Mouse (Mus musculus) left cerebral cortex, postnatal 4 days (tissue): Measurements from ENCODE around the gene Lgals7. TPM values are rescaled to one million over a fixed set of nuclear protein-coding genes. Genes with fewer than 3 reads are reported as not detected.
"Not testable (repeated sequence)": the region's sequence is repeated elsewhere in the genome, so short reads cannot be mapped to it uniquely, and the experiment has no call there.

Experiments used
- DNase-seq: peaks from one replicate; pipeline ENCODE4 v3.0.0-alpha.2; 2022
- intact Hi-C: fragments of 180-260 bp; cut with DNase I; formaldehyde crosslinking; loops from one replicate; pipeline ENCODE4 v1.15.1; 2025
- total RNA-seq, 2 experiments: library from RNA; stranded (reverse); gene quantifications; 2 replicates each; pipeline ENCODE4 v1.2.3; 2021

The Lgals7 gene
- total RNA-seq, 2 experiments from 2014 or later, result 2.3 to 3.7 TPM

GRCm38 (mm10) chr7:28874565-28874964 lies 10.9 kb downstream of the Lgals7 start:
- DNase-seq, result no peak

GRCm38 (mm10) chr7:28876099-28876498 lies 12.4 kb downstream of the Lgals7 start:
- DNase-seq, result no peak
- intact Hi-C loops, result no loop called here

More at GRCm38 (mm10) chr7:28874565-28874964, 10.9 kb downstream of the Lgals7 start:
- intact Hi-C loops, result no loop called here

DNA sequence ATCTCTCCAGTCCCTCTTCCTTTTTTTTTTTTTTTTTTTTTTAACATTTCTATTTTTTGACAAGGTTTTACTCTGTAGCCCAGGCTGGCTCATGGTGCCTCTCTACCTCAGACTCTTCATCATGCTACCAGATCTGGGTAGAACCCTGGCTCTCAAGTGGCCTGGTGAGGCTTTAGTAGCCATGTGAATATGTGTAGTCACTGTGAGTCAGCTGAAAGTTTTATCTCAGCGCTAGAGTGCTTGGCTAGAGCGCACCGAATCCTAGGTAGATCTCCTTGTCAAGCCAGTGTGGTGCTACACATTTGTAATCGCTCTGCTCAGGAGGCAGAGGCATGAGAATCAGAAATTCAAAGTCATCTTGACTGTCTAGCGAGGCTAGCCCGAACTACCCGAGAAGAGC lies 13.5 kb downstream of the Lgals7 start:
- intact Hi-C loops, result no loop called here
- DNase-seq, result no peak

- DNase-seq, result no peak
- intact Hi-C loops, result no loop called here
These were observed 14.2 kb downstream of the Lgals7 start for GRCm38 (mm10) chr7:28877856-28878255.

GRCm38 (mm10) chr7:28879606-28880005 lies 16.0 kb downstream of the Lgals7 start:
- intact Hi-C loops, result loop anchor here (10.0 kb wide), 1 partner anchor 45 kb away; the partner anchor contains the start of gene Lgals4
- no peak for DNase-seq

GRCm38 (mm10) chr7:28880554-28880953 lies 16.9 kb downstream of the Lgals7 start:
- DNase-seq, result peak; percentile 53
- intact Hi-C loops, result loop anchor here (10.0 kb wide), 1 partner anchor 46 kb away; the partner anchor contains the start of gene Lgals4

- intact Hi-C loops, result loop anchor here (10.0 kb wide), 1 partner anchor 46 kb away; the partner anchor contains the start of gene Lgals4
- no peak for DNase-seq
These were observed 17.5 kb downstream of the Lgals7 start, which contains the start of gene Capn12 for GRCm38 (mm10) chr7:28881199-28881598. Capn12 (plus strand) TSS chr7:28881422.

DNA sequence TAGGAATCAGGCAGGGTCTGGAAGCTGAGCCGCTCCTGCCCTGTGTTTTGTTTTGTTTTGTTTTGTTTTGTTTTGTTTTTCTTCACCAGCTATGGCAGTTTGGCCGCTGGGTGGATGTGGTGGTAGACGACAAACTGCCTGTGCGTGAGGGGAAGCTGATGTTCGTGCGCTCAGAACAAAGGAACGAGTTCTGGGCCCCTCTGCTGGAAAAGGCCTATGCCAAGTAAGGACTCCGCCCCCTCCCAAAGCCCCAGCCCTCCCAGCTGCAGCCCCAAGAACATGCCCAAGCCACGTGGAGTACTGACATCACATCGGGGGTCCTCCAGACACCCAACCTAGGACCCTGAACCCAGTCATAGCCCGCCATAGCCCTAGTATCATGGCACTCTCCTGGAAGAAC lies 19.4 kb downstream of the Lgals7 start:
- no peak for DNase-seq
- intact Hi-C loops, result loop anchor here (10.0 kb wide), 1 partner anchor 48 kb away; the partner anchor contains the start of gene Lgals4

DNA sequence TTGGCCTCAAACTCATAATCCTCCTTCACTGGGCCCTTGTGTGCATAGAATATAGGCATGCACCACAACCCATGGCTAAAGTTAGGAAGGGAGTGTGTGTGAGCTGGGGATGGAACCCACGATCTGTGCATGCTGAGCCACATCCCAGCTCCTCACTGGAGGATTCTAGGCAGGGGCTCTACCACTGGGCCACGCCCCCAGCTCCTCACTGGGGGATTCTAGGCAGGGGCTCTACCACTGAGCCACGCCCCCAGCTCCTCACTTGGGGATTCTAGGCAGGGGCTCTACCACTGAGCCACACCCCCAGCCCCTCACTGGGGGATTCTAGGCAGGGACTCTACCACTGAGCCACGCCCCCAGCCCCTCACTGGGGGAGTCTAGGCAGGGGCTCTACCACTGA lies 20.1 kb downstream of the Lgals7 start:
- not testable (repeated sequence) for DNase-seq
- intact Hi-C loops, result loop anchor here (10.0 kb wide), 1 partner anchor 49 kb away; the partner anchor contains the start of gene Lgals4

DNA sequence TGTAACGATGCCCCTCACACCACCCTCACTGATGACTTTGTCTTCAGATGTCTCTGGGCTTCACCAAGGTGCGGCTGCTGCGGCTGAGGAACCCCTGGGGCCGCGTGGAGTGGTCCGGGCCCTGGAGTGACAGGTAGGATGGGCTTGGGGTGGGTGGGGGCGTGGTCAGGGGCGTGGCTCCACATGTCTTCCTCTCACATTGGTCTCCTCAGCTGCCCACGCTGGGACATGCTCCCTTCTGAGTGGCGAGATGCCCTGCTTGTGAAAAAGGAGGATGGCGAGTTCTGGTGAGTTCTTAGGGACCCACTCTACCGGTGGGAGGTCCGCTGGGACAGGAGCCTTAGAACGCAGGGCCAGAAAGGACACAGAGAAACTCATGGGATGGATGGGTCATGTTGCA lies 22.8 kb downstream of the Lgals7 start:
- intact Hi-C loops, result loop anchor here (10.0 kb wide), 1 partner anchor 52 kb away; the partner anchor contains the start of gene Lgals4
- DNase-seq, result no peak

DNA sequence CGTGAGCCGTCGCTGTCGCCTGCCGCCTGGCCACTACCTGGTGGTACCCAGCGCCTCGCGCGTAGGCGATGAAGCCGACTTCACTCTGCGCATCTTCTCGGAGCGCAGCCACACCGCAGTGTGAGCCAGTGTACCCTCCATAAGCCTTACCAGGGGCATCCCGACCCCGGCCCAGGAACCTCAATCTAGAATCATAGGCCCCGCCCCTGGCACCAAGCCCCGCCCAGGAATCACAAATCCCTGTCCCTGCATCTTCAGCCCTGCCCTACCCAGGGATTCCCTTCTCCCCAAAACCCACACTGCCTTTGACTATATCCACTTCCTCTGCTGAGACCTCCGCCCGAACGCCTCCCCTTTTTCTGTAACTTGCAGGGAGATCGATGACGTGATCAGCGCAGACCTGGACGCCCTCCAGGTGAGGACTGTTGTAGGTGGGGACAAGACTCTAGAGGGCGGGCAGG lies 25.1 kb downstream of the Lgals7 start:
- intact Hi-C loops, result loop anchor here (10.0 kb wide), 1 partner anchor 54 kb away; the partner anchor contains the start of gene Lgals4
- no peak for DNase-seq

DNA sequence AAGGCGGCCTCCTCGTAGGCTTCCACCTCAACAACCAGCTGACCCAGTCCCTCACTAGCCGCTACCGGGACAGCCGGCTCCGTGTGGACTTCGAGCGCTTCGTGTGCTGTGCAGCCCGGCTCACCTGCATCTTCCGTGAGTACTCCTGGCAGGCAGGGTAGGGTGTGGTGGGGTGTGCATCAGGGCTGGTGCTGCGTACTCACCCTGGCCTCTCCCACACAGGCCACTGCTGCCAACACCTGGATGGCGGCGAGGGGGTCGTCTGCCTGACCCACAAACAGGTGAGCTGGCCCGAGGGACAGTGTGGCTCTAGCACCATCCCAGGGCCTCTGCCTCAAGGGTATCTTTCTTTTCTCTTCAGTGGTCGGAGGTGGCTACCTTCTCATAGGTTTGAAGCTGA lies 28.9 kb downstream of the Lgals7 start:
- DNase-seq, result no peak
- intact Hi-C loops, result loop anchor here (5.0 kb wide), 1 partner anchor 90 kb away; no protein-coding TSS in a partner anchor

DNA sequence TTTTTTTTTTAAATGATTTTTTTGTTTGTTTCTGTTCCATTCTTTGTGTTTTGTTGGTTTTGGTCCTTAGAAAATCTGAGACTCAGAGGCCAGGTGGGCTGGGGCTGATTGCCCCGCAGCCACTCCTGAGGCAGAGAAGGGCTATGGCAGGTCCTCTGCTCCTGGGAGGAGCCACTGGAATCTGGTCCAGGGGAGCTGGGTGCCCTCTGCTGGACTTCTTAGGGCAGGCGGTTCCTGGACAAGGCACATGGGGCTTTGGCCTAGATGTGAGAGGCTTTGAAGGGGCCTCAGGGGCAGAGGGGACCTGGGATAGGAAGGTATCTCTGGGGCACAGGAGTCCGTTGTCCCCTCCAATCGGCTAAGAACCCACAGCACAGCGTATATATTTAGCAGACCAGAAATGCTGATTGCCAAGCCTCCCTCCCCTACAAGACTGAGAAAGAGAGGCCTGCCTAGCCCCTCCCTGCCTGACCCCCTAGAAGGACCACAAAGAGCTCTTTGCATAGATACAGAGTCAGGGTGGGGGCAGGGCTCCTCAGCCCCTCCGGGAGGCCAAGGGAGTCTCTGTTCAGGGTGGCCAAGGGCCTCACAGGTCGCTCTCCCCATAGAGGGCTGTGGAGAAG lies 30.1 kb downstream of the Lgals7 start:
- peak; percentile 50 for DNase-seq
- intact Hi-C loops, result loop anchor here (5.0 kb wide), 1 partner anchor 91 kb away; no protein-coding TSS in a partner anchor

DNA sequence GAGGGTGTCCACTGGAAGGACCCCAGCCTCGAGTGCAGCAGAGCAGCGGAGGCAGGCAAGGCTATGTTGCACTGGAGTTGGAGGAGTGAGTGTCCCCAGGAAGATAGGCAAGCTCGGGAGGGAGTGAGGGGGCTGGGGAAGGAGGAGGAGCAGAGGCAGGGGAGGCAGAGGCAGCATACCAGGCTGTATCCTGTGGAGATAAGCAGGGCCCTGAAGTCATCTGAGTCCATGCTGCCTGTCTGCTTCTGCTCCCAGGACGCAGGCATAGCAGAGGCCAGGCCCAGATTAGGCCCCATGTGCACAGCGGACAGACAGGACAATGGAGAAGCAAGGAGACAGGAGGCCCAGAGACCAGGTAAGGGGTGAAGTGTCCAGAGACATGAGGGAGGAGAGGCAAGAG lies 31.3 kb downstream of the Lgals7 start:
- no peak for DNase-seq
- intact Hi-C loops, result loop anchor here (5.0 kb wide), 1 partner anchor 93 kb away; no protein-coding TSS in a partner anchor

GRCm38 (mm10) chr7:28897661-28898060 lies 34.0 kb downstream of the Lgals7 start:
- intact Hi-C loops, result no loop called here
- no peak for DNase-seq

DNA sequence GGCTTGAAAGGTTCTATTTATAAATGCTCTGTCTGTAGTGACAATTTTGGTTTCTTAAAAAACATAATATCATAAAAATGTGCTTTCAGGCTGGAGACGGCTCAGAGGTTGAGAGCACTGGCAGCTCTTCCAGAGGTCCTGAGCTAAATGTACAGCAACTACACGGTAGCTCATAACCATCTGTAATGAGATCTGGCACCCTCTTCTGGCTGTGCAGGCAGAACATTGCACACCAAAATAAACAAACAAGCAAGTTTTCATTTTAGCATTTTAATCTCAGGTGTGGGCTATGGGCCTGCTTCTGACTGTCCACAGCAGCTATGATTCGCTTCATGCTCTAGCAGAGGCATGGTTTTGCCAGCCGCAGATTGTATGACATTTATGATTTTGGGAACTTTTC lies 36.3 kb downstream of the Lgals7 start:
- intact Hi-C loops, result no loop called here
- DNase-seq, result no peak

DNA sequence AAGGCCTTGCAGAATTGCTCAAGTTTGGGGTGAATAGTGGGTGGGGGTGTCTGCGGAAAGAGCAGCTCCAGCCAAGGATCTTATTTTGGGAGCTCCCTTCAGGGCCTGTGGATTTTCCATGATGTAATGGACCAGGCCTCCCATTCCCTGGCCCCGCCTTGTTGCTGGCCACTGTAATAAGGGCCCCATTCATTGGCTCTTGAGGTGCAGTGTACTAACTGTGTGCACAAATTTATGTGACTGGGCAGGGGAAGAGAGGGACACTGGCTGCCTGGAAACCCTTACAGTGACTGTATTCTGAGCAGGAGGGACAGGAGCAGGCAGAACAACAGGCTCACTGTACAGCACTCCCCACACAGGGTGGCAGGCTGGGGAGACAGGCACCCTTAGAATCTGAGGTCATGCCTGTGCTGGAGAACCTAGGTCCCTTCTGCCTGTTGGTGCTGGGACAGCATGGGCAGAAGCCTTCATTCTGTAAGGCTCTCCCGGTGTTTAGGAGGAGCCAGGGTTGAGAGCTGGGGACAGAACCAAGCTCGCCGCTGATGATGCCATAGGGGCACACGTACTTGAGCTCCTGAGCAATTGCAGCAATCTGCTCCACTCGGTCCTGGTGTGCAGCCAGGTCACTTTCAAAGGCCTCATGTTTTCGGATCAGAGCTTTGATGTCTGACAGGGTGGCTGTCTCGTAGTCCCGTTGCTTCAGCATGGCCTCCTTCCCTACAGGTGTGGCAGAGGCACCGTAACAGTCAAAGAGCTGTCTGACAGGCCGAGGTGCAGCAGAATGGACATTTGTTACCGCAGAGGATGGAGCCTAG lies 37.9 kb downstream of the Lgals7 start:
- intact Hi-C loops, result no loop called here
- no peak for DNase-seq

DNA sequence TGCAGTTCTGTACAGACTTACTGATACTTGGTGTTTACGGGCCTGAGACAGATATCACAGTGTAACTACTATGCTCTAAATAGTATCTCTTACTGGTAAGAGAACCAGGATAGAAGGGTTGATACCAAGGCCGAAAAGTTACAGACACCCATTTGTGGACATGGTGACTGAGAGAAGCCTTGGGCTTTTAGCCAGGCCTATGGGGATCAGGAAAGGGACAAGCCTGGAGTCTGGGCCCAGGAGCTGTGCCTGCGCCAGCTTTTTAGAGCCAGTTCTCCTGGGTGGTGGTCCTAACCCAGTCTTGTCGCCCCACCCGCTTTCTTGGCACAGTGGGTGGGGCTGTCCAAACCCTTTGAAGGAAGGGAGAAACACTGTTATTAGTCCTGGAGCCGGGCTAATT lies 38.5 kb downstream of the Lgals7 start:
- intact Hi-C loops, result no loop called here
- DNase-seq, result no peak

DNA sequence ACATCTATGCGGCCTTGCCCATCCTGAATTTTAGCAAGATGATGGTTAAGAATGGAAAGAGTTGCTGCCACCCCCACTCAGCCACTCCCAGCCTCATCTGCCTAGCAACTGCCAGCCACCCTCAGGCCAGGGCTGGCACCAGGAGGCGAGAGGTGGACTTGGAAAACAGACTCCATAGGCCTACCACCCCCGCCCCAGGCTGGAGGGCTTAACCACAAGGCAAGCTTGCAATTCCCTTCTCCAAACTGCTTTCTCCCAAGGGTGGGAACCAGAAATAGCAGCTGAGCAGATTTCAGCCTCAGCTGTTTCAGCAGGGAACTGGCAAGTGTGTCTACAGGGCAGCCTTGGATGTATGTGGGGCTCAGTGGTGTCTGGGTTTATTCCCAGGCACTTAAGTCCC lies 39.2 kb downstream of the Lgals7 start:
- DNase-seq, result no peak
- intact Hi-C loops, result no loop called here

- no peak for DNase-seq
These were observed 40.1 kb downstream of the Lgals7 start for GRCm38 (mm10) chr7:28903778-28904177.

DNA sequence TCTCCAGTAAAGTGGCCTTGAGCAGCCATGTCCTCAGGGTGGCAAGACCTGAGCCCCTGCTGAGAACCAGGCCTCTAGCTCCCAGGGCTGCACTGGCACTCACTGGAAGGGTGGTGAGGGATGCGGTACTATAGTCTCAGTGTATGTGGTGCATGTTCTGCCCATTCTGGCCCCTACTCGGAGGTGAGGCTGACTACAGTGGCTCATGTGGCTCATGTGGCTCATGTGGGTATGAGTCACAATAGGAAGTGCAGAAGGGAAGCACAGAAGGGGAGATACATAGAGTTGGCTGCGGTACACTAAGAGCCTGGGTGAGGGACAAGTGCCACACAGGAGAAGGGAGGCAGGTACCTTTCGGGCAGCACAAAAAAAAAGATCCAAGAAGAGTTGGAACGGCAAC lies 43.5 kb downstream of the Lgals7 start:
- no peak for DNase-seq
- intact Hi-C loops, result no loop called here

More at GRCm38 (mm10) chr7:28903778-28904177, 40.1 kb downstream of the Lgals7 start:
- intact Hi-C loops, result no loop called here
